Mouse (Mus musculus): ENCODE results near the gene Nptn. TPM values are rescaled to one million over a fixed set of nuclear protein-coding genes. Genes with fewer than 3 reads are reported as not detected.

The Nptn gene
- total RNA-seq (2021) = 159 and 169 TPM in 2 replicates
- long read RNA-seq, experiment 1, transcript Nptn-201 (8 exons, 2,024 nt) = major isoform, 114 of 133 reads
- long read RNA-seq, experiment 1, partial matches to known transcripts = 8 of 133 reads
- long read RNA-seq, experiment 1, other reads (novel, unspliced or antisense) = 8 of 133 reads
- long read RNA-seq, experiment 2, transcript Nptn-201 (8 exons, 2,024 nt) = major isoform, 49 of 53 reads
- long read RNA-seq, experiment 2, partial matches to known transcripts = 0 of 53 reads
- long read RNA-seq, experiment 2, other reads (novel, unspliced or antisense) = 3 of 53 reads

GRCm38 (mm10) chr9:58581958-58582540, at the start of gene Nptn:
Nptn (plus strand) TSS chr9:58582240.
- peak; percentile 99 for DNase-seq

- no peak for DNase-seq
Measured at GRCm38 (mm10) chr9:58533322-58533721, 48.7 kb upstream of the Nptn start.

- DNase-seq = peak; percentile 76
Measured at GRCm38 (mm10) chr9:58534766-58535165, 47.3 kb upstream of the Nptn start.

- DNase-seq = peak; percentile 58
Measured at GRCm38 (mm10) chr9:58535447-58536134, 46.4 kb upstream of the Nptn start.

- DNase-seq = no peak
Measured at GRCm38 (mm10) chr9:58537774-58538173, 44.3 kb upstream of the Nptn start.

GRCm38 (mm10) chr9:58539886-58540285, 42.2 kb upstream of the Nptn start:
- DNase-seq = peak; percentile 69

GRCm38 (mm10) chr9:58541895-58542338, 40.1 kb upstream of the Nptn start:
- peak; percentile 95 for DNase-seq

- DNase-seq = peak; percentile 31
Measured at GRCm38 (mm10) chr9:58544879-58545324, 37.1 kb upstream of the Nptn start.

GRCm38 (mm10) chr9:58545428-58545827, 36.6 kb upstream of the Nptn start:
- no peak for DNase-seq

- peak; percentile 61 for DNase-seq
Measured at GRCm38 (mm10) chr9:58546630-58547360, 35.2 kb upstream of the Nptn start.

- no peak for DNase-seq
Measured at GRCm38 (mm10) chr9:58548897-58549296, 33.1 kb upstream of the Nptn start.

GRCm38 (mm10) chr9:58549694-58550093, 32.3 kb upstream of the Nptn start:
- peak; percentile 57 for DNase-seq

GRCm38 (mm10) chr9:58550928-58551327, 31.1 kb upstream of the Nptn start:
- DNase-seq = no peak

GRCm38 (mm10) chr9:58552083-58552482, 30.0 kb upstream of the Nptn start:
- no peak for DNase-seq

- DNase-seq = peak; percentile 36
Measured at GRCm38 (mm10) chr9:58554056-58554907, 27.8 kb upstream of the Nptn start.

GRCm38 (mm10) chr9:58554908-58555684, 26.9 kb upstream of the Nptn start, which contains the start of gene Cd276:
Cd276 (minus strand) TSS chr9:58555437.
- peak; percentile 78 for DNase-seq

- no peak for DNase-seq
Measured at GRCm38 (mm10) chr9:58555685-58556414, 26.2 kb upstream of the Nptn start.

GRCm38 (mm10) chr9:58556627-58557026, 25.4 kb upstream of the Nptn start:
- no peak for DNase-seq
